Mouse (Mus musculus) left cerebral cortex, adult 8-10 months (tissue): ENCODE measurements at regions not wholly inside any gene's neighbourhood (a gene's known extent, or its start where the extent isn't known, plus 50 kb on each side); places are given as distances from the start of the nearest gene placed in this dataset.
"Not testable (repeated sequence)": the region's sequence is repeated elsewhere in the genome, so short reads cannot be mapped to it uniquely, and the experiment has no call there.

ENCODE experiments used
- DNase-seq, 2 experiments: peaks; one replicate each; pipeline ENCODE4 v3.0.0; 2022; ENCODE audit warnings: low spot score in 2 of 2

- no peak for DNase-seq
Measured at GRCm38 (mm10) chr9:78769168-78769567, 153.8 kb downstream of the Cd109 start.

DNA sequence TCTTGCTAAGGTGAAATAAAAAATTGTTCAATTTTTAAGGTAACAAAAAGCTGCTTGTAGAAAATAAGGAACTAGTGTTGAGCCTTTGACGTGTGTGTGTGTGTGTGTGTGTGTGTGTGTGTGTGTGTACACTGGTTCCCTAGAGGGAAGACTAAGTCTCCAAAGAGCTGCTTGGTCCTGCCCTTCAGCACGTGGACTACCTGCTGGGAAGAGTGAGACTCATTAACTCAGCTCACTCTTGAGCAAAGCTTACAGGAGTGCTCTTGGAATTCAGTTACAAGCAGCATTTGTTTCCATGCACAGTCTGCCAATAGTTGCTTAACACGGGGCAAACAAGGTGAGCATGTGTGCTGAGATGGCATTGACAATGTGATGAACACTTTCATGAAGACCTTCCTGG, 158.6 kb downstream of the Cd109 start:
- no peak for DNase-seq

GRCm38 (mm10) chr9:78775462-78775861, 160.1 kb downstream of the Cd109 start:
- DNase-seq: peak; percentile 3 to 7

- DNase-seq: no peak
Measured at GRCm38 (mm10) chr9:78780595-78780994, 165.2 kb downstream of the Cd109 start.

GRCm38 (mm10) chr9:78782297-78782696, 167.0 kb downstream of the Cd109 start:
- DNase-seq: no peak

- DNase-seq: no peak
Measured at GRCm38 (mm10) chr9:78782860-78783259, 167.5 kb downstream of the Cd109 start.

DNA sequence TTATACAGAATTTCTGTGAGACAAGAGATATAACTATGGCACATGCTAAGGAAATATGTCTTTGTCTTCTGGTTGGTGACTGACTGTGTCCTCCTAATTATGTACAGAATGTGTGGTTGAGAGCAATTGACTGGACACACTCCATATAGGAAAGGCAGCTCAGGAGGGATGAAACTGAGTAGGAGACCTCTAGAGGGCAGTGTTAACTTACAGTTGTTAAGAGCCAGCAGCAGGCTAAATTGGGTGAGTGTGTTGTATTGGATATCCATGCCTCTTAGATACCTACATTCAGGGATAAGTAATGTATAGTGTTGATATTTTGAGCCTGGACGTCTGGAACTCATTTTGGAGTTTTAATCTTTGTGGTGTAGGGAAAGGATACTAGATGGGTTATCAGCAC, 172.5 kb downstream of the Cd109 start:
- peak in 1 of 2 experiments; percentile 29 for DNase-seq

- DNase-seq: no peak
Measured at GRCm38 (mm10) chr9:78789703-78790102, 174.4 kb downstream of the Cd109 start.

- DNase-seq: no peak
Measured at GRCm38 (mm10) chr9:78790155-78790554, 174.8 kb downstream of the Cd109 start.

- no peak for DNase-seq
Measured at GRCm38 (mm10) chr9:78795801-78796200, 180.5 kb downstream of the Cd109 start.

DNA sequence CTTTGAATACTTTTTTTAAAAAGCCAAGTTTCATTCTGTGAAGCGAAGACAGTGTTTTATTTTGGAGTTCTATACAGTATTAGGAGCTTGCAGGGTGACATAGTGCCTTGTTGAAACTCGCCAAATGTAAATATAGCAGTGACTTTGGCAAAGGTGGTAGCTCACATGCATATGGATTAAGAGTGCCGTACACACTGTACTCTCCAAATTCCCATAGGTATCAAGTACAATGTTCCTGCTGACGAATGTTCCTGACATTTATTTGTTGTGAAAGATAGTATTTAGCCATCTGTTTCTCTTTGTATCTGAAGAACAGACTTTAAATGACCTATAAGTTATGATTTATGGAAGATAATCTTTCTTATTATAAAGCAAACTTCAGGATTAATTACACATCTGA, 201.9 kb downstream of the Cd109 start:
- no peak for DNase-seq

DNA sequence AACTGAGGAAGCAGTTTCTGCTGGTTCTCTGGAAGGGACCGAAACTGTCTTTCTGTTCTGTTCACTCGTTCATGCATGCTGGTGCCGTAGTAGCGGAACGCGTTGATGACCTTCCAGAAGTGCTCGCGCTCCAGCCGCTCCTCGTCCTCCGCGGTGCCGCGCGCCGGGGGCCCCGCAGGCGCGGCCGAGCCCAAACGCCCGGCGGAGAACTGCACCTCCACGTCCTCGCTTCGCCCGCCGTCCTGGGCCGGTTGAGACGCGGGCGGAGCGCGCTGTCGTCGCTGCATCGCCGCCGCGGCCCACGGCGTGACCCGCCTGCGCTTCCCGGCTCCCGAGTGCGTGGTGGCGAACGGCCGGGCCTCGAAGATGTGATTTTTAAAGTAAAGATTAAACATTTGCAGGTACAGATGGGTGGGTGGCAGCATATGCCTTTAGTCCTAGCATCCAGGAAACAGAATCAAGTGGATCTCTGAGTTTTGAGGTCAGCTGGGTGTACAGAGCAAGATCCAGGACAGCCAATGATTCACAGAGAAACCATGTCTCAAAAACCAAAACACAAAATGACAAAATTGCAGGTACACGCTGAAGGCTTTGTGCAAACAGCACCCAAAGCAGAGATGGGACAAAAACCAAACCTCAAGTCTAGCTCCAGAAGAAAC, 206.3 kb downstream of the Cd109 start:
- DNase-seq: peak in 1 of 2 experiments; percentile 2

DNA sequence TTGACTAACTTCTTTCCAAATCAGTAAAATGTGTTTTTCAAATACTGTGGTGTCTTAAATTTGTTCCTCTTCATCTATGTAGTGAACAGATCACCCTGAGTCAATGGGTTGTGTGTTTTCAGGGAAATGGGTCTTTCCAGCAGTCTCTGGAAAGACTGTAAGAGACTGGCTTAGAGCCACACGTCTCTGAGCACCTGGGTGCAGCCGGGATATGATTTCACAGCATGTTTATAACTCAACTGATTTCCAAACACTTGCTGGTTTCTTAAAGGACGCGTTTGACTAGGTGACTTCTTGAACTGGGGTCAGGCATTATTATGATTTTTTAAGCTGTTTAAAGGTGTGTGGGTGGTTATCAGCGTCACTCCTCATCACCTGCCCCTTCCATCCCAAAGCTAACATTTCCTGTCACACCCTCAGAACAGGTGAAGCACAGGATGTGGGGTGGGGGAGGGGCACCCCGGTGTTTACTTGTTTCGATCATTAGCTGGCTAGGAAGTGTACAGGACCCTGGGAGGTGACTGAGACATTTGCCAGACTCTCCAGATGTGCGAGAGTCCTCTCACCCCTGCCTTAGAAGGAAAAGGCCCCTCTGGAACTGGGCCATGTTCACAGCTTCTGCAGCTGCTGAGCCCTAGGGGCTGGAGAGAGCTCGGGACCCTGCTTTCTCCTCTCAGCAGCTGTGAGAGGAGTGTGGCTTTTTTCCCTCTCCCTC, 229.8 kb downstream of the Cd109 start:
- no peak for DNase-seq

DNA sequence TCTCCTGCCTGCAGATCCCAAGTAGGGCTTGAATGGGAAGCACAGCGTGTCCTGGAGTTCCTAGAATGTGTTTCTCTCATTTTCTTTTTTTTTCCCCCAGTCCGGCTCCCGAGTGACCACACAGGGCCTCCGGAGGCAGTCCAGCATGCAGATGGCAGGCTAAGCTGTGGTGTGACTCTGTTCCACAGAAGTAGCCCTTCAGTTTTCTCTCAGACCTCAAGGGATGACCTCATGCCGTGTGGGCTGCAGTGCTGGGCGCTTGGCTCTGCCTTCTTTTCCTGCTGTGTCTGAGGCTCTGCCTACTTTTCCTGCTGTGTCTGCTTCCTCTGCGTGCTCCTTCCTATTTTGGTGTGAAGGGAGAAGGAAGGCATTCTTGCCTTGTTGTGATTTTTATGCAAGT, 230.8 kb downstream of the Cd109 start:
- DNase-seq: no peak

GRCm38 (mm10) chr9:78847890-78848563, 232.7 kb downstream of the Cd109 start:
- no peak for DNase-seq

GRCm38 (mm10) chr9:78848564-78848893, 233.2 kb downstream of the Cd109 start:
- DNase-seq: not testable (repeated sequence)

GRCm38 (mm10) chr9:78856981-78857380, 241.6 kb downstream of the Cd109 start:
- DNase-seq: no peak

GRCm38 (mm10) chr9:78859956-78860355, 244.6 kb downstream of the Cd109 start:
- no peak for DNase-seq

GRCm38 (mm10) chr9:78872561-78872960, 257.2 kb downstream of the Cd109 start:
- no peak for DNase-seq

DNA sequence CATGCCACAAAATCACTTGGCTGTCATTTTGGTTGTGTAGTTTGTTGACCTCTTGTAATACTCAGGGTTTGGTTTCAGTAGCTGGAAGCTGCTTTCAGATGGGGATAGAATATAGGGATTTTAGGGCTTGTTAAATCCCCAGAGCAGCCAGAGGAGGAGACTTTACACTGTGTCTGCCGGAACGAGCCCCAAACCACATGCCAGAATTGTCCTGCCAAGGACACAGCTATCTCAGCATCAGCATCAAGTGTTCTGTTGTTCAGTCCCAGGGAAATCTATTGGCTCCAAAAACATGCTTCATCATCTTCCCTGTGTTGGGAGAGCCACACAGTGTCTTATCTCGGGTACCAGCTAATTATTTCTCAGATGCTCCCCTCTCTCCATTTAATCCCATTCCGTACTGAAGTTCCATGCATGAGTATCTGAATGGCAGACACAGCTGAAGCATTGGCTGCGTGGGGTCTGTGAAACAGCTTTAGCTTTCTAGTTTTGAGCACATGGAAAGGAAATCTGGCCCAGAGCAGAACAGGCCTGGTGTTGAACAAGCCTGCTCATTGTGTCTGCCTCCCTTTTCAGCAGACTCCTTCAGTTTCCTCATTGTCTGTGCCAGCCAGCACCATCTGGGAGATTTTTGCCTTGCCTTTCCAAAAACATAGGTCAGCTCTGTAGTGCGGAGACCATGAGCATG, 264.8 kb downstream of the Cd109 start:
- DNase-seq: peak; percentile 3 to 60

DNA sequence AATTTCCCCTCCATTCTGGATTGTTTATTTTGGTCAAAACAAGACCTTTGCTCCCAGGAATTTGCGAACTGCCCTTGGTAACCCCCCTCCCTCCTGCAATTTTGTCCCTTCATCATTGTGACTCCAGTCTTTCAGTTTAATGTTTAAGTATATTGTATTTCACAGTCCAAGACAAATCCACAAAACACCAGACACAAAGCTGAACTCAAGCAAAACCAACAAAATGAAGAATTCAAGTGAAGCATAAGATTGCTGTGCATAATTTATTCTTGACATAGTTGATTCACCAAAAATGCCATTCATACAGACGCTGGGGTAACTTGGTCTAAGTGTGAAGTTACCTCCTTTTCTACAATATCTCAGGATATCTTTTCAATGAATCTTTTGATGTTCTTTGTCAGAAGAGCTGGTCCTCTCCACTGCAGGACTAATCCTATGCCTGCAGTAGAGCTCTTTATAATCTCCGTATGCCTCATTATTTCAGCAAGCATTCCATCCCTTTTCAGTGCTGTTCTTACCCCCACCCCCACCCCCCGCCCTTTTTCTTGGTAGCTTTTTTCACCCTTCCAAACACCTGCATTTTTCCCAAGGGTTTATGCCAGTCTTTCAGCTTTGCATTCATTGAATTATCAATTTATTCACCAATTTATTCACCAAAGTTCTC, 265.4 kb downstream of the Cd109 start:
- no peak for DNase-seq
